Mouse (Mus musculus) thymus, postnatal 14 days (tissue): ENCODE data around the gene Slc4a1.

Experiments used
- DNase-seq: peaks from one replicate; pipeline ENCODE4 v3.0.0; 2021

Slc4a1 gene

GRCm38 (mm10) chr11:102318576-102319409 is 47.2 kb downstream of the Slc4a1 start:
- peak; percentile 76 for DNase-seq

- peak; percentile 90 for DNase-seq
Observed at GRCm38 (mm10) chr11:102317901-102318575, 48.0 kb downstream of the Slc4a1 start.

- DNase-seq: peak; percentile 81
Observed at GRCm38 (mm10) chr11:102317298-102317900, 48.6 kb downstream of the Slc4a1 start.

- DNase-seq: peak; percentile 95
Observed at GRCm38 (mm10) chr11:102316572-102317297, 49.3 kb downstream of the Slc4a1 start.

GRCm38 (mm10) chr11:102315690-102316571 is 50.1 kb downstream of the Slc4a1 start:
- peak; percentile 17 for DNase-seq

GRCm38 (mm10) chr11:102314321-102314720 is 51.7 kb downstream of the Slc4a1 start:
- DNase-seq: no peak

- DNase-seq: no peak
Observed at GRCm38 (mm10) chr11:102312586-102312985, 53.4 kb downstream of the Slc4a1 start.

- DNase-seq: no peak
Observed at GRCm38 (mm10) chr11:102311966-102312365, 54.0 kb downstream of the Slc4a1 start.

- DNase-seq: peak; percentile 14
Observed at GRCm38 (mm10) chr11:102310768-102311695, 55.0 kb downstream of the Slc4a1 start.

- DNase-seq: peak; percentile 27
Observed at GRCm38 (mm10) chr11:102309821-102310617, 56.0 kb downstream of the Slc4a1 start.

- peak; percentile 97 for DNase-seq
Observed at GRCm38 (mm10) chr11:102308979-102309378, 57.0 kb downstream of the Slc4a1 start.

GRCm38 (mm10) chr11:102308104-102308503 is 57.9 kb downstream of the Slc4a1 start:
- DNase-seq: no peak

- DNase-seq: no peak
Observed at GRCm38 (mm10) chr11:102305359-102305758, 60.6 kb downstream of the Slc4a1 start.

GRCm38 (mm10) chr11:102304141-102304540 is 61.9 kb downstream of the Slc4a1 start:
- no peak for DNase-seq

- DNase-seq: peak; percentile 84
Observed at GRCm38 (mm10) chr11:102299839-102300238, 66.2 kb downstream of the Slc4a1 start.
